Mouse (Mus musculus): ENCODE results near the gene Mllt10.
A peak's percentile ranks its signal among the peaks of the same experiment; 100 is the strongest.

Gene Mllt10

DNA sequence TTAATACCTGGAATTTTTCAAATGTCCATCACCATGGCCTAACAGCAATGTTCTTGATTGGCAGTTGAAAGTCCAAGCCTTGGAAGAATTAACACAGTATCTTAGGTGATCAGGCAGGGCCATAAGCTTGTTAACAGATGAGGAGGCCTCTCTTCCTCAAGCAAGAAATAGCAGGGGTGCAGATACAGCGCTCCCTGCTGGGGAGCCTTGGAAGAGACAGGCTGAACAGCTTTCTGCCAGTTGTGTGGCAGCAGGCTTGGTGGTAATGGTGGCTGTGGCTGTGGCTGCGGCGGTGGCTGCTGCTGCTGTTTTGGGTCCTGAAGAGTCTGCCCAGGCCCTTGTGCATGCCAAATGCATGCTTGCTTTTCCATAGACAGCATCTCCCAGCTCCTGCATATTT is 150.1 kb downstream of the Mllt10 start:
- DNase-seq = peak; percentile 74

DNA sequence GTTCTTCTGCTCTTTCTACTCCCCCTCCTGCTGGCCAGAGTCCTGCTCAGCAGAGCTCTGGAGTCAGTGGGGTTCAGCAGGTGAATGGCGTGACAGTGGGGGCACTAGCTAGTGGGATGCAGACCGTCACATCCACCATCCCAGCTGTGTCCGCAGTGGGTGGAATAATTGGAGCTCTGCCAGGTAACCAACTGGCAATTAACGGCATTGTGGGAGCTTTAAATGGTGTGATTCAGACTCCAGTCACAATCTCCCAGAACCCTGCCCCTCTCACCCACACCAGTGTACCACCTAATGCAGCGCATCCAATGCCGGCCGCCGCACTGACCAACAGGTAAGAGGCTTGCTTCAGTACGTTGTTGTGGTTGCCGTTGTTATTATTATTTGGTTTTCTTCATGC is 151.8 kb downstream of the Mllt10 start:
- DNase-seq = no peak

DNA sequence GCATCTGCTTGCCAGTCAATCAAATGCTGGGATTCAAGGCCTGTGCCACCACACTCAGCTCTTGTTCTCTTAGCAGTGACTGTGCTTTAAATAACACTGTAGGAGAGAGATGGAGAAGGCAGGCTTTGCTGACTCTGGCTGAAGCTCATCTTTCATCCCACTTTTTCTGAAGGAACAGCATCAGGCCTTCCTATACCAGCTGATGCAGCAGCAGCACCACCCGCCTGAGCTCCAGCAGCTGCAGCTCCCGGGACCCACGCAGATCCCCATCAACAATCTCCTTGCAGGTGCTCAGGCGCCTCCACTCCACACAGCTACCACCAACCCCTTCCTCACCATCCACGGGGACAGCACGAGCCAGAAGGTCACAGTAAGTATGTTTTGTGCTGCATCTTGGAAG is 153.5 kb downstream of the Mllt10 start:
- no peak for DNase-seq

DNA sequence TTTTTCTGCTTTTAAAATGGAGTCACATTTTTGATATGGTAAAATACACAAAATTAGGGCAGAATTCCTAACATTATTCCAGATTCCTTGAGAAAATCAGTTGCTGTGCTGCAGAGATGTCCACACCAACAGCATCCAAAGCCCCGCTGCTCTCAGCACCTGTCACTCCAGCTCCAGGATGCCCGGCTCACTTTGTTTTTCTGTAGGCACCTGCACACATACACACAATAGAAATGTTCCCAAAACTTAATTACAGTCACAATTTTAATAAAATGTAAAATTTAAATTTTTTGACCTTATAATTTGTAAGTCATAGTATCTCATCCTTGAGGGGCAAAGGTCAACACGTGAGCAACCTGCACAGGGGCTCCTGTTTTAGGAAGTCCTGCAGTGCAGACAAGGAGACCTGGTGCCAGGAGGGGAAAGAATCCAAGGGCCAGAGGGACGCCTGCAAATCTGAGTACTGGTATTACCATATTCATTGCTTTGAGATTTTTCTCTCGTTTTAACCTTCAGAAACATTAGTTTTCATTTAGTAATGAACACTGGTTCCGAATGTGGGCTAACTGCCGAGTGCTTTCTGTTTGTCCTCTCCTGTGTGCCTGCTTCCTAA is 154.3 kb downstream of the Mllt10 start:
- DNase-seq = no peak

DNA sequence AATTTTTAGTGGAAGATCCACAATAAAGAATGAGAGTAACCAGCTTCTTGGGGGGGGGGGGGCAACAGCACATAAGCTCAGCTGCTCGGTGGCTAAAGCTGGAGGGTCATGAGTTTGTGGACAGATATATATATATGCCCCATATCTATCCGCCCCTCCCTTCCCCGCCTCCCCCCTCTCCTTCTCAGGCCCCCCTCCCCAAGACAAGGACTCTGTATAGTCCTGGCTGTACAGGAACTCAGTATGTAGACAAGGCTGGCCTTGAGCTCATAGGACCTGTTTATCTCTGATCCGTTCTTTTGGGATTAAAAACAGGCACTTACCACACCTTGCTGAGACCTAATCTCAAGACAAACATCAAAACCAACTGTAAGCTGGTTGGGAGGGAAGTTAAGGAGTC is 154.9 kb downstream of the Mllt10 start:
- DNase-seq = no peak

DNA sequence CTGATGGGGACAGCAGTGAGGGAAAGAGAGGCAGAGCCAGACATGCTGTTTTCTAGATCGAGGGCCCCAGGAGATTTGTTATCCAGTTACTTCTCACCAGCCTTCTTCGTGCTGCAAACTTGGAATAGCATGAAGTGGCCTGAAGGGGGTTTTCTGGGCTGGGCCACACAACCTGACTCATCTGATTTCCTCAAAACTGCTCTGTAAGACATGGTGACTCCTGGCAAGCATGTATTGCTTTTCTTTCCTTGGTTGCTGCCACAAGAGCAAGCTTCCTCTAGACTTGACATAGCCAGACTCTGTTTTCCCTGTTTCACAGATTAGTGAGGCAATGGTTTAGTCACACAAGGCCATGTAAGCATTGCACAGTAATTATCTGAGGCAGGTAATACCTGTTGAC is 159.0 kb downstream of the Mllt10 start:
- DNase-seq = no peak

DNA sequence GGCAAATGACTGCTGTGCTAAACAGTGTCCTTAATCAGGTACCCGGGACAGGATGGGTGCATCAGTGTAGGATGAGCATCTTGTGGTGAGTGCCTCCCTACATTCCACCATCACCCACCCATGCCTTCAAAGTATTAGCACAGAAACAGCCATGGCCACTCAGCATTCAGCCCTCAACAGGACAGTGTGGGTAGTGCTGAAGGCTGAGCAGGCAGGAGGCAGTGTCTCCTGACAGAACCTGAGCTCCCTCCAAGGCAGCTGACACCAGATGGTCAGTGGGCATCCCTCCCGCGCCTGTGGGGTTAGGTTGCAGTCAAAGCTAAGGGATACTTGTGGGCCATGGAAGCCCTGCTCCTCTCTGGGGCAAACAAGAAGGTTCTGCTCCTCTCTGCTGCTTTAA is 162.8 kb downstream of the Mllt10 start:
- no peak for DNase-seq

DNA sequence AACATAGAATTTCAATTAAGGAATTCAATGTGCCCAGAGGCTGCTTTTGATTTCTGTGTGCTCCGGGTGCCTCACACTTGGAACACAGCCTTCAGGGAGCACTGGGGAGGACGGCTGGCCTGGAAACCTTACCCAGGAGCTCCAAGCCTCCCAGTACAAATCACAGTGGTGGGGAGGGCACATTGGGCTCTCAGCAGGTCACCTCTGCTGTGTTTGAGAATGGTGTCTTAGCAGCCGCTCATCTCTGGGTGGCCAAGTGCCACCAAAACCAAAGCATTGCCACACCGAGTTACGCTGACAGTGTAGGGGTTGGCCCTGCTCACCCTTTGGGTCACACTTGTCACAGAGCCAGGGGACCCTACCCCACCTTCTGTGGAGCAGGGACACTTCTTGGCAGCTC is 163.5 kb downstream of the Mllt10 start:
- no peak for DNase-seq

DNA sequence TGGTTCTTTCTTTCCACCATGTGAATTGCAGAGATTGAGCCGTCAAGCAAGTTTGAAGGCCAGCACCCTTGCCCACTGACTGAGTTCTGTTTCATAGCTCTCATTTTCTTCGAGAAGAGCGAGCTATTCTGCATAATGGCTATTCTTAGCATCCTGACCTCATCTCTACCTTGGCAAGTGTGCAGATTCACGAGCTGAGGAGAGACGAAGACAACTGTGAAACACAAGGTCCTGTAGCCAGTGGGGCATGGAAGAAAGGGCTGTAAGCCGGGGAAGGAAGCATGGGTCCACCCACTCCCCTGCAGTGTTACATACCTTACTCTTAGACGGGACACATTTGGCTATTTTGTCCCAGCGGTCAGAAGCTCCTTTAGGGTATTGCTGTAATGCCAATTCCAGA is 164.1 kb downstream of the Mllt10 start:
- no peak for DNase-seq

DNA sequence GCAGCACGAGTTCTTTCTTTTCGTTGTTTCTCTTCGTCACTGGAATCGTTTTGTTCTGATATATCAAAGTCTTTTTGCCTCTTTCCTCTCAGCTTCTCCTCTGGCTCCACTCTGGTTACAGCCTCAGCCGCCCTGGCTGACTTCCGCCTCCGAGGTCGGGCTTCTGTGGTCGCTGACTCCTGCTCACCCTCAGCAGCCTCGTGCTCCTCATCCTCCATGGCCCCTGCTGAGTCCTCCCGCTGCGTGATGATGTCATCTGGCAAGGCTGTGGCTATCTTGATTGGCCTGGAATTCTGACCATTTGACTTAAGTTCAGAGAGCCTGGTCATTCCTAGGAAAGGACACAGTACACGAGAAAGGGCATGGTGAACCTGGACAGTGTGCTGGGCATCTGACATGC is 164.5 kb downstream of the Mllt10 start:
- DNase-seq = no peak

DNA sequence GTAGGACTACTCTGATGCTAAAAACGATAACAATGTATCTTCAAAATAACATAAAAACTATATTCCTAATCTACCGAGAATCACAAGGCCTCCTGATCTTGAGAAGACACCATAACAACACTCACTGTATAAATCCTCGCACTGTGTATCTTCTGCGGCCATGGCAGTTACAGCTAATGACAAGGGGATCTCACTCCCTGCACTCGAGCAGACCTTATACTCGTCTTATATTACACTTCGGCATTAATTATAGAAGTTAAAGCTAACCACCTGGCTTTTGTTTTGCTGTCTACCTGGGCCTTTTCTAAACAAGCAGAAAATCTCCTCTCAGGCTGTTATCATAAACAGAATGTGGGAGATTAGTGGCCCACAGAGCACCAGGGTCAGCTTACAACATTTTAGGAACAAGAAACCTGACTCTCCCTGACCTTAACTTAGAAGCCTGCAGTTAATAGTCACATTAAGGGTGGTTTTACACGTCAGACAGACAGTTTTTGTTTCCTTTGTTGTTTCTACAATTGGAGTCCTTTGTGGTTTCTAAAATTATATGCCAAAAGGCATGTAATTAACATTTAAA is 173.5 kb downstream of the Mllt10 start:
- DNase-seq = no peak

DNA sequence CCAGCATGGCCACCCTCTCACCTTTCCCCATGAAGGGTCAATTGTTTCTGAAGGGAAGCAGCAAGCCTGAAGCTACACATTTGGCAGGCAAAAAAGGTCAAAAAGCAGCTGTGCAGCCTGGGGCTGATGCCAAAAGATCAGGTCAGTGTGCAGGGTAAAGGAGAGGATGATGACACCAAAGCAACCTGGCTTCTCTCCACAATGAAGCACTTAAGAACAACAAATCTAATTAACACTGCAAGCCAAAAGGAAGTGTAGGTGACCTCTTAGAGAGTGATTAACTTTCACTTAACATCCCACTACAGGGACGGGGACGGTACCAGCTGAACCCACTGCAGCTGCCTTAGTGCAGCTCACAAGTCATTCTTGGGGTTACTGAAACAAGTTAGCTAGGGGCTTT is 174.2 kb downstream of the Mllt10 start:
- peak; percentile 59 for DNase-seq

DNA sequence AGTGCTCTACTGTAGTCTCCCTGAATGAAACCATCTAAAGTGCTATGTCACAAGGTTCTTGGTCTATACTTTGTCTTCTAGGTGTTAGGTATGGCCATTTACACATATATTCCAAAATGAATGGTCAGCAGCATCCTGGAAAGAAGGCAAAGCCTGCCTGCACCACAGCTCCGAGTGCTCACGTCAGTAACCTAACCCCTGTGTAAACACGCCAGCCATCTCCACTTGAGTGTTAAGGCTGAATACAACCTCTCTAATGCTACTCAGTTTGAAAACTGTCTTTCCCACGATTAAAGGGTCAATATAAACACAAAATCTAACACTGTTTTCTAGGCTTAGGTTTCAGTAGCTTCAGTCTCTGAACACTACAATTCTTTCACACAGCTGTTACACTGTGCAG is 176.1 kb downstream of the Mllt10 start:
- no peak for DNase-seq

DNA sequence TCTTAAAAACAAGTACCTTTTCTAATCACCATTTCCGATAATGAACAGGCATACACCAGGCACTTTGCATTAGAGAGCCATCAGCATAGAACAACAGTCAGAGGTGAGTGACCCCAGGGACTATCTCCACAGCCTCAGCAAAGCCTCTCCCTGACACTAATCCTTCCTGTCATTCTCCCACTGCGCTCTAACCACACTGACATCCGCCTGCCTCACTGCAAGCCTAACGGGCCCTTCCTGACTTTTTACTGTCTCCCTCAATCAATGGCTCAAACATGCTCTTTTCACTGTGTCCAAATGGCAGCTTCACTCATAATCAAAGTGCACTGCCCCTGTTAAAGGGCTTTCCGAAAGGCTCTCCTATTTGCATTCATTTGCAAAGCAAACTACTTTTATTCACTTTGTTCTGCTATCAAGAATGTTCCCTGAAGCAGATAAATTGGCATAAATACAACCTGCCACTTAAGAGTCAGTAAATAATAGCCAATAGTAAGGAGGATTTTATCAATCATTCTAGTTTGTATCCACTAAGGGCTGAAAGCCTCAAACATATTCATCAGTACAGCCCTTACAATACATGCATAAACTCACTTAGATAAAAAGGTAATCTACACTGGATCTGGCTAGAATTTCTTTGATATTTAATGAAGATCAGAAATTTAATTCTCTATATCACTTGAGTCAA is 178.0 kb downstream of the Mllt10 start:
- no peak for DNase-seq

DNA sequence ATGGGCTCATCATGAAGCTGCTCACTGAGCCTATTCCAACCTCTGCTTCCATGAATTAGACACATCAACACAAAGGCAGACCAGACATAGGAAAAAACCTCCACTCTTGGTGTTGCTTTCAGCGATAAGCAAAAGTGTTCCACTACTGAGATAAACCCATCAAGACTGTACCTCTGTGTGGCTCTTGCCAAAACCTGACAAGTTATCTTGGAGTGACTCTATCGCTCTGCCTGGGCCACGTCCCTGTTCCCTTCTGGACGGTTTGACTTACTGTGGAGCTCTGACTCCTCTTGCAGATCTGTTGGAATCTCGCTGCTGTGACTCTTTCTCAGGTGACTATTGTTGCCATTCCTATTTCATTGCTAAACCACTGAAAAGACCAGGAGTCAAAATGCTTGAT is 180.5 kb downstream of the Mllt10 start:
- no peak for DNase-seq

DNA sequence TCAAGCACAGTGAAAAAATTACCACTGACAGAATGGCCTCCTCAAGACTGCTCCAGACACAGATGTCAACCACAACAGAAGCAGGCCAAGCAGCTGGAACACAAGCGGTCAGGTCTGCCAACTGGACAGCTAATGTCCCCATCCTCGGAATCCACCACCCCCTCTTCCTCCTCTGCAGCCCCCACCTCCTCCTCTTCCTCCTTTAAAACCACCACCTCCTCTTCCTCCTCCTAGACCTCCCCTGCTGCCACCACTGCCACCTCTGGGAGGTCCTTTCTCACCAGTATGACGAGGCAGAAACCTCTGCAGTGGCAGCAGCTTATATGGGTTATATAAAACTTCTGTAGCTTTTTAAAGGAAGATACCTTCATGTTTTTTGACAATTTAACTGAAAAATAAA is 194.2 kb downstream of the Mllt10 start:
- no peak for DNase-seq
